Mouse (Mus musculus) large intestine, adult 2 months (tissue): ENCODE measurements around the gene Dnaaf3. TPM values are rescaled to one million over a fixed set of nuclear protein-coding genes. Genes with fewer than 3 reads are reported as not detected.

Source experiments
- DNase-seq: peaks from one replicate; pipeline ENCODE4 v3.0.0-alpha.2; 2012; ENCODE audit warnings: low read depth, low spot score
- WGBS: fragments of 180-500 bp; shearing (Covaris S2); methylation state at CpG from one replicate; pipeline ENCODE4 v1.1.7; 2018; 5-methylcytosine and 5-hydroxymethylcytosine counted together
- polyA plus RNA-seq: library from polyadenylated mRNA; depleted of rRNA; stranded (reverse); fragments of >200 nt; gene quantifications from 2 replicates; pipeline ENCODE4 v1.2.3, GENCODE M21; 2012

The Dnaaf3 gene
- polyA plus RNA-seq, 1 experiment, result 2.4 TPM

- no peak for DNase-seq
- 87% methylated on average over 33 of the region's 33 CpGs for WGBS
Measured at GRCm38 (mm10) chr7:4523205-4524130, 8.8 kb downstream of the Dnaaf3 start.

GRCm38 (mm10) chr7:4522292-4522691 lies 10.0 kb downstream of the Dnaaf3 start:
- WGBS, result 72% methylated on average over 6 of the region's 6 CpGs

GRCm38 (mm10) chr7:4521231-4522003 lies 10.8 kb downstream of the Dnaaf3 start:
- DNase-seq, result no peak
- 32% methylated on average over 32 of the region's 32 CpGs for WGBS

More at GRCm38 (mm10) chr7:4522292-4522691, 10.0 kb downstream of the Dnaaf3 start:
- no peak for DNase-seq

GRCm38 (mm10) chr7:4518487-4518886 lies 13.8 kb downstream of the Dnaaf3 start:
- WGBS, result 82% methylated on average over 1 of the region's 1 CpGs
- DNase-seq, result no peak

GRCm38 (mm10) chr7:4516332-4517050 lies 15.8 kb downstream of the Dnaaf3 start, which contains the start of gene Tnnt1:
Tnnt1 (minus strand) TSS chr7:4516382.
- whole genome bisulfite sequencing, result 39% methylated on average over 4 of the region's 4 CpGs

GRCm38 (mm10) chr7:4515853-4516252 lies 16.4 kb downstream of the Dnaaf3 start:
- 65% methylated on average over 6 of the region's 6 CpGs for WGBS
- no peak for DNase-seq

More at GRCm38 (mm10) chr7:4516332-4517050, 15.8 kb downstream of the Dnaaf3 start, which contains the start of gene Tnnt1:
- DNase-seq, result no peak

- no peak for DNase-seq
- 56% methylated on average over 6 of the region's 6 CpGs for WGBS
Measured at GRCm38 (mm10) chr7:4513829-4514712, 18.2 kb downstream of the Dnaaf3 start.

GRCm38 (mm10) chr7:4513236-4513635 lies 19.0 kb downstream of the Dnaaf3 start:
- DNase-seq, result no peak
- WGBS, result 27% methylated on average over 13 of the region's 13 CpGs

GRCm38 (mm10) chr7:4511489-4512224 lies 20.6 kb downstream of the Dnaaf3 start:
- no peak for DNase-seq
- WGBS, result 59% methylated on average over 8 of the region's 8 CpGs

- 24% methylated on average over 24 of the region's 24 CpGs for WGBS
- DNase-seq, result peak; percentile 74
Measured at GRCm38 (mm10) chr7:4509863-4510608, 22.2 kb downstream of the Dnaaf3 start.

GRCm38 (mm10) chr7:4508739-4509116 lies 23.5 kb downstream of the Dnaaf3 start:
- WGBS, result 90% methylated on average over 8 of the region's 8 CpGs
- no peak for DNase-seq

GRCm38 (mm10) chr7:4508062-4508738 lies 24.1 kb downstream of the Dnaaf3 start:
- 70% methylated on average over 32 of the region's 32 CpGs for whole genome bisulfite sequencing
- DNase-seq, result no peak

GRCm38 (mm10) chr7:4507220-4507619 lies 25.0 kb downstream of the Dnaaf3 start:
- DNase-seq, result no peak
- 29% methylated on average over 4 of the region's 4 CpGs for WGBS

- DNase-seq, result no peak
- WGBS, result 62% methylated on average over 11 of the region's 11 CpGs
Measured at GRCm38 (mm10) chr7:4504646-4505435, 27.4 kb downstream of the Dnaaf3 start.

GRCm38 (mm10) chr7:4503858-4504257 lies 28.4 kb downstream of the Dnaaf3 start:
- WGBS, result 71% methylated on average over 5 of the region's 5 CpGs
- no peak for DNase-seq

- 78% methylated on average over 4 of the region's 4 CpGs for WGBS
- DNase-seq, result no peak
Measured at GRCm38 (mm10) chr7:4503100-4503499, 29.2 kb downstream of the Dnaaf3 start.
